Mouse (Mus musculus) embryonic facial prominence, embryonic 13.5 days (tissue): ENCODE results near the gene Pibf1. TPM values are rescaled to one million over a fixed set of nuclear protein-coding genes. Genes with fewer than 3 reads are reported as not detected.

ENCODE experiments used
- ATAC-seq: fragments of 200-750 bp; cut with Nextera tagmentation; 2 replicates; pipeline ENCODE4 v1.8.0; 2017; ENCODE audit warnings: low read depth; ENCODE audit not compliant: insufficient number of reproducible peaks, insufficient read depth, low FRiP score, low TSS enrichment
- H3K27ac ChIP-seq: fragments of 300-500 bp; sonication (generic); 2 replicates; pipeline ENCODE4 v1.5.1; 2015; ENCODE audit warnings: moderate library complexity, mild to moderate bottlenecking, inconsistent platforms
- H3K27me3 ChIP-seq: fragments of 300-500 bp; sonication (generic); 2 replicates; pipeline ENCODE4 v1.6.1; 2015; ENCODE audit warnings: mild to moderate bottlenecking, inconsistent platforms
- H3K36me3 ChIP-seq: fragments of 300-500 bp; sonication (generic); 2 replicates; pipeline ENCODE4 v1.6.1; 2015; ENCODE audit warnings: mild to moderate bottlenecking, inconsistent platforms
- H3K4me1 ChIP-seq: fragments of 300-500 bp; sonication (generic); 2 replicates; pipeline ENCODE4 v1.6.1; 2015; ENCODE audit warnings: inconsistent platforms
- H3K4me2 ChIP-seq: fragments of 300-500 bp; sonication (generic); 2 replicates; pipeline ENCODE4 v1.6.1; 2015; ENCODE audit warnings: moderate library complexity, mild to moderate bottlenecking, inconsistent platforms
- H3K4me3 ChIP-seq: fragments of 300-500 bp; sonication (generic); 2 replicates; pipeline ENCODE4 v1.5.1; 2015; ENCODE audit warnings: mild to moderate bottlenecking, inconsistent platforms
- H3K9ac ChIP-seq: fragments of 300-500 bp; sonication (generic); 2 replicates; pipeline ENCODE4 v1.6.1; 2015; ENCODE audit warnings: mild to moderate bottlenecking, inconsistent platforms
- H3K9me3 ChIP-seq: fragments of 300-500 bp; sonication (generic); 2 replicates; pipeline ENCODE4 v1.6.1; 2016; ENCODE audit warnings: inconsistent platforms
- WGBS: fragments of 180-500 bp; shearing (Covaris S2); methylation state at CpG from one replicate; pipeline ENCODE4 v1.1.7; 2015; ENCODE audit warnings: mixed read lengths; 5-methylcytosine and 5-hydroxymethylcytosine counted together
- polyA plus RNA-seq: library from polyadenylated mRNA; unstranded; fragments of >200 nt; fragmentation: Nextera tagmentation; extraction: Ambion mirVana; gene quantifications from 2 replicates; pipeline ENCODE4 v1.2.1, GENCODE M21; 2015

The Pibf1 gene
- polyA plus RNA-seq, 1 experiment from 2014 or later: 23.9 TPM

DNA sequence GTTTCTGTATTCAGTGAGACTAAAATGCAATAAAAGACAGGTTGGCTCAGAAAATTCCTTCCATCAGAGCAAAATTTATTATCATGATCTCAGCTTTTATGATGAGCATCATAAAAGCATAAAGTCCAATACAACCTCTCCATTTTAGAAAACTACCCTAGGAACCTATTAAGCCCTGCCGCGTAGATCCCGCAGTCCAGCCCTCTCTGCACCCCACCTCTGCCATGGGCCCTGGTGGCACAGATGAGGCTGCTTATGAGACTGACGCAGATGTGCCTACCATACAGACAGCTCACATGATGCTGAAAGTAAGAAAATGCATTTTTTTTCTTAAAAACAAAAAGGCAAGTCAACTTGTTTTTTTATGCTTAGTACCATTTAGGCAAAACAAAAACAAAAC is 126.7 kb downstream of the Pibf1 start:
- Histone ChIP-seq H3K9me3 (no peaks in the 10 kb centered on the region), H3K9ac (no peak overlapping the region), H3K4me2 (no peak overlapping the region), H3K27me3 (no peaks in the 10 kb centered on the region), H3K36me3 (peaks cover 14% of the 10 kb centered on the region), H3K27ac (no peak overlapping the region), H3K4me1 (no peaks in the 10 kb centered on the region), H3K4me3 (no peak overlapping the region)
- 93% methylated on average over 4 of the region's 4 CpGs for WGBS
- ATAC-seq: no peak

DNA sequence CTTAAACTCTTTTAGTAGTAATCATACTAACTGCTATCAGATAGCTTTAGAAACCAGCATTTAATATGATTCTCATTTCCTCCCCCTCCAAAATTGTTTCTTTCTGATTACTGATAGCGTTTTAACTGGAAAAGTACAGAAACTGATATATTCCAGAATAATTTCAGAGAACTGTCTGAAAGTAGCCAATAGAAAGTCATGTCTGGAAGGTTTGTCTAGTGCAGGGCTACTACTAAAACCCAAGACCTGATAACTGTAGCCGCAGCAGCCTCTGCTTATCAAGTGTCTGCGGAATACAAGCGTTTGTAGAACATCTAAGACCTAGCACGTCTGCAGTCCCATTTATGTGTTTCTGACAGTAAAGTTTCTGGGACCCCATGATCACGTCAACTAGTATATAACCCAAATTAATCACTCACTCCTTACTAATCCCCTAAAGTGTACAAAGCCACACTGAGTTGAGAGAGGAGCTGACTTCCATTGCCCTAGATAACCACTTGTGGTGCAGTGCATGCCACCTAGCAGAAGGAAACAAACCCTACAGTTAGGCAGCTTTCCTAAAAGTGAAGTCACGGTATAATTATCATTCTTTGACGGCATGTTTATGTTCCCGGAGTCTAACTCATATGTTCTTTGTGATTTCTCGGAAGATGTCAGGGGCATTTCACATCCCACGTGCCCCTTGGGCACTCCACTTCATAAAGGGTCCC is 130.0 kb downstream of the Pibf1 start:
- Histone ChIP-seq H3K9me3 (no peaks in the 10 kb centered on the region), H3K36me3 (peaks cover 4% of the 10 kb centered on the region; the same call in 1 of the 2 replicates), H3K4me3 (no peak overlapping the region), H3K4me1 (no peaks in the 10 kb centered on the region), H3K9ac (no peak overlapping the region), H3K27me3 (no peaks in the 10 kb centered on the region), H3K4me2 (no peak overlapping the region), H3K27ac (no peak overlapping the region)
- WGBS: 71% methylated on average over 11 of the region's 11 CpGs
- no peak for ATAC-seq

DNA sequence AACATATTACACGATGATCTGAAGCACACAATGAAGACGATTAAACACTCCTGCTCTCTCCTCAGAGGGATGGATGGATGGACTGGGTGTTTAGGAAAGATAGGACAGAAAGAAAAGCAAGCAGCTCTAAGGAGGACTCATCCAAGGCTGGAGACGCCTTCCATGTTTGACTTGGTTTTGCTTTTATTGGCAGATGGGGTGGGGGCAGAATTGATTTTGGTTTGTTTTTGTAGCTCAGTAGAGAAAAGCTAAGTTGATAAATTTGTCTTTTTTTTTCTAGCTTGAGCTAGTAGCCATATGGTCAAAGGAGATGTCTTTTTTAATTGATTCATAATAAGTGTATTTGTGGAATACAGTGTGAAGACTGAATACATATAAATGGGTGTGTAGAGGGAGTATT is 133.8 kb downstream of the Pibf1 start:
- Histone ChIP-seq H3K4me1 (no peaks in the 10 kb centered on the region), H3K27ac (no peak overlapping the region), H3K36me3 (peaks cover 4% of the 10 kb centered on the region; the same call in 1 of the 2 replicates), H3K9ac (no peak overlapping the region), H3K4me3 (no peak overlapping the region), H3K4me2 (no peak overlapping the region), H3K9me3 (no peaks in the 10 kb centered on the region), H3K27me3 (no peaks in the 10 kb centered on the region)
- ATAC-seq: no peak
- WGBS: 91% methylated on average over 3 of the region's 3 CpGs

DNA sequence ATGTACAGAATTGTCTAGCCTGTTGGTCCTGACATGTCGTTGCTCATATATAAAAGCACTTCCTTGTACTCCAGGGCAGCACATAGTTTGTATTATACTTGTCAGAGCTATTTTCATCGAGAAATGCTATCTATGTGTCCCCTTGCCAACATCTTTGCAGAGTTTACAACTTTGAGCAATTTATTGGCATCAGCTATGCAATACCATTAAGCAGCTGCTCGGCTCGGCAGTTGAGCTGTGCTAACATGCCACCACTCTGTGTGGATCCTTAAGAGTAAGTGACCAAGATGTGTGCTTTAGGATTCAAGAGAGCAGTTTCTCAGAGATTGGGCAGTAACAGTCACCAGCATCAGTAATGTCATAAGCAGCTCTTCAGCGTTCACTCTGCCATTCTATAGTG is 137.9 kb downstream of the Pibf1 start:
- H3K4me1 ChIP-seq: no peaks in the 10 kb centered on the region
- H3K27me3 ChIP-seq: no peaks in the 10 kb centered on the region
- no peak overlapping the region for H3K4me2 ChIP-seq
- no peak overlapping the region for H3K9ac ChIP-seq
- 78% methylated on average over 5 of the region's 5 CpGs for WGBS
- H3K9me3 ChIP-seq: no peaks in the 10 kb centered on the region
- H3K4me3 ChIP-seq: no peak overlapping the region
- H3K27ac ChIP-seq: no peak overlapping the region
- H3K36me3 ChIP-seq: peaks cover 4% of the 10 kb centered on the region; the same call in 1 of the 2 replicates
- ATAC-seq: no peak

DNA sequence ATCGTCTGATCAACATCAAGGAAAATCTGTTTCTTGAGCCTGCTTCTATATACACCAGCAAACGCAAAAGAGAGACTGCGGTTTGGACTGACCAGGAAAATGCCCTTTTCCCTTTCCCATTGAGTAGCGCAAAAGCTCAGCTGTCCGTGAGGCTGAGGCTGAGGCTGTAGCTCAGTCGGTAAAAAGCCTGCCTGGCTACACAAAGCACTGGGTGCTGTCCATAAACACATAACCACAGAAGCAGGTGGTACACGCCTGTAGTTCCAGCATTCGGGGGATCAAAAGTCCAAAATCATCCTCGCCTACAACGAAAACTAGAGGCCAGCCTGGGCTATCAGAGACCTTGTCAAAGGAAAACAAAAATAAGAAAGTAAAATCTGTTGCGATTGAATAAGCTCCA is 141.3 kb downstream of the Pibf1 start:
- 83% methylated on average over 11 of the region's 11 CpGs for WGBS
- no peak overlapping the region for H3K27ac ChIP-seq
- ATAC-seq: no peak
- H3K36me3 ChIP-seq: peaks cover 11% of the 10 kb centered on the region
- no peak overlapping the region for H3K4me2 ChIP-seq
- no peak overlapping the region for H3K9ac ChIP-seq
- H3K4me1 ChIP-seq: no peaks in the 10 kb centered on the region
- H3K4me3 ChIP-seq: no peak overlapping the region
- no peaks in the 10 kb centered on the region for H3K9me3 ChIP-seq
- no peaks in the 10 kb centered on the region for H3K27me3 ChIP-seq

DNA sequence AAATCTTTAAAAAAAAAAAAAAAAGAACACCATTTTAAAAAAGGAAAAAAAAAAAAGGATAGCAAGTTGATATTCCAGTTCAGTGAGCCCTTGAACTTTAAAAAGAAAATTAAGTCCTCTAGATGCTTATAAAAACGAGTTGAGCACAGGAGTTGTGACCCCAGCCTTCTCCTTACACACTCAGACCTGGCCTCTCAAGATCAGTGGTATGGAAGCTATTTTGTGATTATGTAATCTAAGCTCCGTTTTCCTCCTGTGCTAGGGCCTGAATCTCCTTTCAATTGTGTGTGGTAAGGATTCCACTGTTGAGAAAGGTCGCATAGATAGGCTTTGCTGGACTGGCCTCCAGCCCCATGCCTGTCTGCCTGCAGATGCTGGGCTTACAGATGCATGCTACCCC is 145.3 kb downstream of the Pibf1 start:
- no peak overlapping the region for H3K27ac ChIP-seq
- no peak overlapping the region for H3K4me3 ChIP-seq
- no peaks in the 10 kb centered on the region for H3K4me1 ChIP-seq
- no peak overlapping the region for H3K9ac ChIP-seq
- H3K4me2 ChIP-seq: no peak overlapping the region
- WGBS: 48% methylated on average over 3 of the region's 3 CpGs
- peaks cover 17% of the 10 kb centered on the region for H3K36me3 ChIP-seq
- no peak for ATAC-seq
- H3K9me3 ChIP-seq: no peaks in the 10 kb centered on the region
- H3K27me3 ChIP-seq: no peaks in the 10 kb centered on the region

DNA sequence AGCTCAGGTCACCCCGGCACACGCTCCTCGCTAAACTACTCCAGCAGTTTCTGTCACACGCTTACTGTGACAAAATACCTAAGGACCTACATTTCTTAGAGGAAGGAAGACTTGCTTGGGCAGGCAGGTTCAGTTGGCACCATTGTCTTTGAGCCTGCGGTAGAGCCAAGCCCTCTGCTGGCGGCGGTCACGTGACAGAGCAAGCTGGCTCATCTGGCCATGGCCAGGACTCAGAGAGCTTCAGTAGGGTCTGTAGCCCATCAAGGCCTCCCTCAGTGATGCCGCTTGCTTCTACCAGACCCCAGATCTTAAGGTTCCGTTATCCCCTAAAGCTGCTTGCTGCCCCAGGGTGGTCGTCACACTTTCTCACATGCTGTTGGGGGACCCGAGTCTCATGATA is 162.8 kb downstream of the Pibf1 start:
- Histone ChIP-seq H3K4me3 (no peak overlapping the region), H3K36me3 (peaks cover 1% of the 10 kb centered on the region; the same call in 1 of the 2 replicates), H3K27ac (no peak overlapping the region), H3K9ac (no peak overlapping the region), H3K4me1 (no peaks in the 10 kb centered on the region), H3K9me3 (no peaks in the 10 kb centered on the region), H3K4me2 (no peak overlapping the region), H3K27me3 (no peaks in the 10 kb centered on the region)
- no peak for ATAC-seq
- WGBS: 94% methylated on average over 12 of the region's 12 CpGs

DNA sequence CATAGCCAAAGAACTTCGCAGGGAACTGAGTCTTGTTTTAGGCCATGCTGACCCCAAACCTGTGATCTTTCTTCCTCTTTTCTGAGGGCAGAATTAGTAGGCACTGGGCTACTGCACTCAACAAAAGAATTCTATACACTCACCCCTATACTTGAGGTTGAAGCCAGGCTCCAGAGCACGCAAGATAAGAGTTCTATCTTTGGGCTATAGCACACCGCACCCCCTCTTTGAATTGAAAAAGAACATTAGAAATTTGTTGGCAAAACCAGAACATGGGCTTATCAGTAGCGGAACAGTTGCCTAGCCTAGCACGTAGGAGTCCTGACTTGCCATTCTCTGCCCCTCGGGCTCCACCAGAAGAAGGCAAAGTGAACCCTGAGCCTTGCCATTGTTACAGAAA is 164.6 kb downstream of the Pibf1 start:
- no peaks in the 10 kb centered on the region for H3K27me3 ChIP-seq
- H3K4me3 ChIP-seq: no peak overlapping the region
- H3K4me1 ChIP-seq: no peaks in the 10 kb centered on the region
- H3K9me3 ChIP-seq: no peaks in the 10 kb centered on the region
- no peak overlapping the region for H3K4me2 ChIP-seq
- H3K9ac ChIP-seq: no peak overlapping the region
- H3K27ac ChIP-seq: no peak overlapping the region
- H3K36me3 ChIP-seq: no peaks in the 10 kb centered on the region
- 94% methylated on average over 6 of the region's 6 CpGs for WGBS
- ATAC-seq: no peak

DNA sequence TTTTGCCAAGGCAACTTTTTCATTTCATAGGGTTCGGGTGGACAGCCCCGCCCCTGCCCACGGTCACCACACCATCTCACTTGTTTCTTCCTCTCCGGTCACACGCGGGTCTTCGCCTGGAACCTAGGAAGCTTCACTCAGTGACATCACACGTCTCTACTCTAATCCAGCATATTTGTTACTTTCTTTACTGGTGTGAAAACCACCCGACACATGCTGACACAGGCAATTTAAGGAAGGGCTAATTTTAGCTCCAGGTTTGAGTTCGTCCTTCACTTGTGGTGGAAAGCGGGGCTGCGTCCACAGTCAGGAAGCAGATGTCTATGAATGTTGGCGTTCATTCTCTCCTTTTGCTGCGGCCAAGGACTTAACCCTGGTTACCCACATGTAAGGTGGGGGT is 166.6 kb downstream of the Pibf1 start:
- no peak overlapping the region for H3K27ac ChIP-seq
- no peak overlapping the region for H3K9ac ChIP-seq
- 95% methylated on average over 14 of the region's 14 CpGs for WGBS
- H3K9me3 ChIP-seq: no peaks in the 10 kb centered on the region
- no peaks in the 10 kb centered on the region for H3K27me3 ChIP-seq
- no peak overlapping the region for H3K4me3 ChIP-seq
- no peaks in the 10 kb centered on the region for H3K4me1 ChIP-seq
- ATAC-seq: no peak
- no peak overlapping the region for H3K4me2 ChIP-seq
- H3K36me3 ChIP-seq: no peaks in the 10 kb centered on the region

DNA sequence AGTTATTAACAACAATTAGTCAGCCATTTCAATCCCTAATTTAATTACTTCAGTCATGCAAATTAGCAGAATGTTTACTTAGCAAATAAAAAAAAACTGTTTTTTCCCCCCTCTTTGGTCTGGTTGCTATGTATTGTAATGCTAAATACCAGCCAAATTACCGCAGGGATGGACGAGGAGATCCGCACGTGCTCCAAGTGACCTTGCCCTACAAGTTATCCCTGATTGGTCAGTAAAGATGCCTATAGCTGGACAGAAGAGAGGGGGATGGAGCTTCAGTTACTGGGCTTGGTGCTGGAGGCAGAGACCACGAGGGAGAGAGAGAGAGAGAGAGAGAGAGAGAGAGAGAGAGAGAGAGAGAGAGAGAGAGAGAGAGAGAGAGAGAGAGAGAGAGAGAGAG is 167.5 kb downstream of the Pibf1 start:
- 66% methylated on average over 5 of the region's 5 CpGs for WGBS
- no peaks in the 10 kb centered on the region for H3K4me1 ChIP-seq
- H3K9me3 ChIP-seq: no peaks in the 10 kb centered on the region
- no peak overlapping the region for H3K4me3 ChIP-seq
- H3K9ac ChIP-seq: no peak overlapping the region
- H3K27me3 ChIP-seq: no peaks in the 10 kb centered on the region
- H3K4me2 ChIP-seq: no peak overlapping the region
- no peaks in the 10 kb centered on the region for H3K36me3 ChIP-seq
- no peak overlapping the region for H3K27ac ChIP-seq
- no peak for ATAC-seq

DNA sequence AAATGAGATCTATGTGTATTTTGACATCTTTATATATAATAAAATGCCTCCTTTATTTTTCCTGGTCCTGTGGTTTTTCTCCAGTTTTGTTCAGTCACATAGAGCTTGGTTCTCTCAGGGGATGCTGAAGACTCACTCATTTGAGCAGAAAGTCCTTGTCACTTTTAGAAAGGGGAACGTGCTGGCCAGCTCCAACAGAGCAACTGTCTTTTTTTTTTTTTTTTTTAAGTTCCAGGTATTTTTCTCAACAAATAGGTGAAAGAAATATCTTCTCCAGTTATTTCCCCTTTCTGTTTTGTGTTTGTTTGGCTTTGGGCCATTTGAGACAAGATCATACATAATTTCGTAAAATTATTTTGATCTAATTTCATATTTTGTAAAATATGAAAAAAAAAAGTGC is 174.8 kb downstream of the Pibf1 start:
- no peaks in the 10 kb centered on the region for H3K27me3 ChIP-seq
- H3K27ac ChIP-seq: no peak overlapping the region
- H3K4me2 ChIP-seq: no peak overlapping the region
- no peak for ATAC-seq
- H3K4me1 ChIP-seq: no peaks in the 10 kb centered on the region
- no peaks in the 10 kb centered on the region for H3K9me3 ChIP-seq
- H3K4me3 ChIP-seq: no peak overlapping the region
- WGBS: 76% methylated on average over 2 of the region's 2 CpGs
- H3K9ac ChIP-seq: no peak overlapping the region
- H3K36me3 ChIP-seq: no peaks in the 10 kb centered on the region

DNA sequence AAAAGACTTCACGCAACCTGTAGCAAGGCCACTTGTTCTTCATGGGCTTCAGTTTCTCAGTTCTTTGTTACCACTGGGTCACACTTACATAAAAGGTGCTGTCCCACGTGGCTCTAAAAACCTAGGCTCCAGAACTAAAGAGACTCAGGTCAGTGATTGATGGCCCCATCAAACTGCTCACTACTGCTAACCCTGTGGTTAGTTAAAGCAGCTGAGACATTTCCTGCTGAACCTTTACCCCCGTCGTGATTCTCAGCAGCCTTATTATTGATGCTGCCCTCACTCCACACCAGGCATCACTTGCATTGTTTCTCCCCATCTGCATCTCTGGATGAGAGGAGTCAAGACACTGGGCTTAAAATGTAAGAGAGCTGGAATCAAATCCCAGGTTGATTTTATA is 176.6 kb downstream of the Pibf1 start:
- Histone ChIP-seq H3K4me2 (no peak overlapping the region), H3K4me1 (no peaks in the 10 kb centered on the region), H3K4me3 (no peak overlapping the region), H3K9ac (no peak overlapping the region), H3K27ac (no peak overlapping the region), H3K27me3 (no peaks in the 10 kb centered on the region), H3K36me3 (no peaks in the 10 kb centered on the region), H3K9me3 (no peaks in the 10 kb centered on the region)
- no peak for ATAC-seq
- 54% methylated on average over 4 of the region's 4 CpGs for WGBS
